Mouse (Mus musculus): ENCODE measurements around the gene Mmp9.

DNA sequence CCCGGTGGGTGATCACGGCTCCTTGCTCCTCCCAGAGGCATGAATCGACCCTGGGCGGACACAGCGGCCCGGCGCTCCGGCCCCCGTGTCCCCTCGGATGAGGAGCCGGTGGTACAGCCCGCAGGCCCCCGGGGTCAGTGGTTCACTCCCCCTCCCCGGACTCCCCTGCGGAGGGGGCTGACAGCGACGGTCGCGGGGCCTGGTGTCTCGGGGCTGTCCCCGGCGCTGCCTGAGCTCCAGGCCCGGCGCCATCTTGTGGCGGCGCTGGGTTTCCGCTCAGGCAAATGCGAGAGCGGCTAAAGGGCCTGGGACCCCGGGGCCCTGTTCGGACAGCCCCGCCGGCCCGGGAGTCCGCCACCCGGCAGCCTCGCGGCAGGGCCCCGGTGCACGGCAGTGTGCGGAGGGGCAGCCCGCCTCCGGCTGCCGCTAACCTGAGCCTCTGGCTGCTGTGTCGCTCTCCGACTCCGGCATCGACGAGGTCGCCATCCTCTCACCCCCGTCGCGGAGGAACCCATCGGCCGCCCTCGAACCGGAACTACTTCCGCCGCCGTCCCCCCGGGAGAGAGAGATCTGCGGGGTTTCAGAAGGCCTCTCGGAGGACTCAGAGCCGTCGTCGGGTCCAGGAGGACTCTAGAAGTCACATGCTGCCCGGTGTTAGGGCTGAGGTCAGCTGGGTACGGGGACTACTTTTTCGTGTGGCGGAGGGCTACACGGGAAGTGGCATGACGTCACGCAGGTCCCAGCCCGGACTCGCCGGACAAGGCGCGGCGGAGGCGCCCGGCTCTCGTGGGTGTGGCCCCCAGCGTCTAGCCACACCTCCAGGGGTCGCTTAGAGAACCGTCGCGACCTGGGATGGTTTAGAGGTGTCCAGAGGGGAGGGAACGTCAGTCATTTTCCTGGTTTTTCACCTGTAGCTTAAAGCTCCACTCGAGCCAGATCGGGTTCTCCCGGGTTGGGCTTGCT lies 29.2 kb upstream of the Mmp9 start, which contains the start of gene Zfp335:
- TF ChIP-seq CTCF (conservative IDR thresholded peaks at IDR 0.05; ENCODE audit: low read length) = no peak
- TF ChIP-seq POU5F1 (IDR thresholded peaks at IDR 0.05; ENCODE audit: borderline replicate concordance, low read length) = no peak

All from E14TG2a.4 (cell line).